Mouse (Mus musculus): ENCODE measurements around the gene Lysmd3.
A peak's percentile ranks its signal among the peaks of the same experiment; 100 is the strongest.

Gene Lysmd3

GRCm38 (mm10) chr13:81667713-81668112 is 10.2 kb downstream of the Lysmd3 start:
- ATAC-seq (ENCODE audit: low TSS enrichment): peak; percentile 54

- ATAC-seq (ENCODE audit: low TSS enrichment): no peak
Observed at GRCm38 (mm10) chr13:81675333-81675732, 17.9 kb downstream of the Lysmd3 start.

GRCm38 (mm10) chr13:81683107-81683506 is 25.6 kb downstream of the Lysmd3 start:
- no peak for ATAC-seq (ENCODE audit: low TSS enrichment)

- ATAC-seq (ENCODE audit: low TSS enrichment): peak; percentile 86
Observed at GRCm38 (mm10) chr13:81684258-81684657, 26.8 kb downstream of the Lysmd3 start.

- no peak for ATAC-seq (ENCODE audit: low TSS enrichment)
Observed at GRCm38 (mm10) chr13:81684884-81685283, 27.4 kb downstream of the Lysmd3 start.

GRCm38 (mm10) chr13:81689587-81689986 is 32.1 kb downstream of the Lysmd3 start:
- no peak for ATAC-seq (ENCODE audit: low TSS enrichment)

- ATAC-seq (ENCODE audit: low TSS enrichment): no peak
Observed at GRCm38 (mm10) chr13:81690477-81690876, 33.0 kb downstream of the Lysmd3 start.

GRCm38 (mm10) chr13:81691606-81692005 is 34.1 kb downstream of the Lysmd3 start:
- ATAC-seq (ENCODE audit: low TSS enrichment): peak; percentile 88

GRCm38 (mm10) chr13:81694446-81694845 is 37.0 kb downstream of the Lysmd3 start:
- no peak for ATAC-seq (ENCODE audit: low TSS enrichment)

- no peak for ATAC-seq (ENCODE audit: low TSS enrichment)
Observed at GRCm38 (mm10) chr13:81703148-81703547, 45.7 kb downstream of the Lysmd3 start.

GRCm38 (mm10) chr13:81703621-81704020 is 46.2 kb downstream of the Lysmd3 start:
- ATAC-seq (ENCODE audit: low TSS enrichment): no peak

- ATAC-seq (ENCODE audit: low TSS enrichment): peak; percentile 36
Observed at GRCm38 (mm10) chr13:81706311-81706710, 48.8 kb downstream of the Lysmd3 start.

- no peak for ATAC-seq (ENCODE audit: low TSS enrichment)
Observed at GRCm38 (mm10) chr13:81709805-81710204, 52.3 kb downstream of the Lysmd3 start.

GRCm38 (mm10) chr13:81710266-81710665 is 52.8 kb downstream of the Lysmd3 start:
- no peak for ATAC-seq (ENCODE audit: low TSS enrichment)

GRCm38 (mm10) chr13:81710775-81711545 is 53.5 kb downstream of the Lysmd3 start, which contains the start of the genes Polr3g and Mblac2:
Gene Polr3g (minus strand): TSS chr13:81711013.
Gene Mblac2 (plus strand): TSS chr13:81711341.
- peak; percentile 83 for ATAC-seq (ENCODE audit: low TSS enrichment)

- ATAC-seq (ENCODE audit: low TSS enrichment): peak; percentile 53
Observed at GRCm38 (mm10) chr13:81711546-81712371, 54.3 kb downstream of the Lysmd3 start.

GRCm38 (mm10) chr13:81713896-81714295 is 56.4 kb downstream of the Lysmd3 start:
- ATAC-seq (ENCODE audit: low TSS enrichment): no peak

Measured in frontal cortex, adult (tissue).